Mouse (Mus musculus): Measurements from ENCODE around the gene Bcl3. TPM values are rescaled to one million over a fixed set of nuclear protein-coding genes. Genes with fewer than 3 reads are reported as not detected.
A peak's percentile ranks its signal among the peaks of the same experiment; 100 is the strongest.

The Bcl3 gene
- total RNA-seq, 2 experiments from 2014 or later, result 0.32 to 1.4 TPM

- DNase-seq, result no peak
Measured at GRCm38 (mm10) chr7:19831837-19832236, 9.3 kb upstream of the Bcl3 start.

GRCm38 (mm10) chr7:19830682-19831156, 8.1 kb upstream of the Bcl3 start:
- no peak for DNase-seq

- no peak for DNase-seq
Measured at GRCm38 (mm10) chr7:19829694-19830093, 7.1 kb upstream of the Bcl3 start.

- no peak for DNase-seq
Measured at GRCm38 (mm10) chr7:19826756-19827155, 4.2 kb upstream of the Bcl3 start.

GRCm38 (mm10) chr7:19824182-19824973, 1.8 kb upstream of the Bcl3 start:
- DNase-seq, result no peak

- no peak for DNase-seq
Measured at GRCm38 (mm10) chr7:19823256-19824181, 949 bp upstream of the Bcl3 start.

- no peak for DNase-seq
Measured at GRCm38 (mm10) chr7:19822193-19822592, 377 bp downstream of the Bcl3 start.

GRCm38 (mm10) chr7:19821633-19822032, 937 bp downstream of the Bcl3 start:
- no peak for DNase-seq

- no peak for DNase-seq
Measured at GRCm38 (mm10) chr7:19820347-19821048, 2.1 kb downstream of the Bcl3 start.

GRCm38 (mm10) chr7:19818875-19819274, 3.7 kb downstream of the Bcl3 start:
- no peak for DNase-seq

- DNase-seq, result no peak
Measured at GRCm38 (mm10) chr7:19818440-19818839, 4.1 kb downstream of the Bcl3 start.

- no peak for DNase-seq
Measured at GRCm38 (mm10) chr7:19817382-19818105, 5.0 kb downstream of the Bcl3 start.

- peak in 1 of 2 experiments; percentile 14 for DNase-seq
Measured at GRCm38 (mm10) chr7:19816224-19816771, 6.3 kb downstream of the Bcl3 start.

GRCm38 (mm10) chr7:19815296-19816223, 7.0 kb downstream of the Bcl3 start:
- DNase-seq, result no peak

- no peak for DNase-seq
Measured at GRCm38 (mm10) chr7:19813579-19814122, 8.9 kb downstream of the Bcl3 start.

- no peak for DNase-seq
Measured at GRCm38 (mm10) chr7:19813161-19813560, 9.4 kb downstream of the Bcl3 start.

GRCm38 (mm10) chr7:19811114-19811513, 11.5 kb downstream of the Bcl3 start:
- no peak for DNase-seq

- no peak for DNase-seq
Measured at GRCm38 (mm10) chr7:19809369-19809768, 13.2 kb downstream of the Bcl3 start.

- DNase-seq, result no peak
Measured at GRCm38 (mm10) chr7:19806356-19806969, 16.1 kb downstream of the Bcl3 start.

- DNase-seq, result peak; percentile 61 to 62
Measured at GRCm38 (mm10) chr7:19802995-19803394, 19.6 kb downstream of the Bcl3 start.
